Mouse (Mus musculus) lung, postnatal 0 days (tissue): Measurements from ENCODE around the gene Bmi1. TPM values are rescaled to one million over a fixed set of nuclear protein-coding genes. Genes with fewer than 3 reads are reported as not detected.
A peak's percentile ranks its signal among the peaks of the same experiment; 100 is the strongest.

Source experiments
- ATAC-seq: fragments of 200-750 bp; cut with Nextera tagmentation; 2 replicates; pipeline ENCODE4 v1.8.0; 2017; ENCODE audit warnings: moderate library complexity
- DNase-seq: peaks from one replicate; pipeline ENCODE4 v3.0.0-alpha.2; 2016; ENCODE audit warnings: low spot score
- H3K27ac ChIP-seq: fragments of 300-500 bp; sonication (generic); 2 replicates; pipeline ENCODE4 v1.5.1; 2014; ENCODE audit warnings: antibody characterized with exemption, mild to moderate bottlenecking, low read length, mixed read lengths
- H3K27me3 ChIP-seq: fragments of 300-500 bp; sonication (generic); replicated peaks from 2 replicates; pipeline ENCODE4 v1.6.1; 2014; ENCODE audit warnings: low read length, mixed read lengths; ENCODE audit not compliant: insufficient read depth
- H3K36me3 ChIP-seq: fragments of 300-500 bp; sonication (generic); 2 replicates; pipeline ENCODE4 v1.6.1; 2014; ENCODE audit warnings: low read length, mixed read lengths; ENCODE audit not compliant: insufficient read depth
- H3K4me1 ChIP-seq: fragments of 300-500 bp; sonication (generic); 2 replicates; pipeline ENCODE4 v1.6.1; 2014; ENCODE audit warnings: antibody characterized with exemption, low read depth, low read length, mixed read lengths; ENCODE audit not compliant: insufficient read depth
- H3K4me2 ChIP-seq: fragments of 300-500 bp; sonication (generic); replicated peaks from 2 replicates; pipeline ENCODE4 v1.6.1; 2014; ENCODE audit warnings: low read depth, mild to moderate bottlenecking, low read length, moderate library complexity, mixed read lengths
- H3K4me3 ChIP-seq: fragments of 300-500 bp; sonication (generic); 2 replicates; pipeline ENCODE4 v1.5.1; 2014; ENCODE audit warnings: low read depth, low read length
- H3K9ac ChIP-seq: fragments of 300-500 bp; sonication (generic); replicated peaks from 2 replicates; pipeline ENCODE4 v1.6.1; 2014; ENCODE audit warnings: low read depth, mild to moderate bottlenecking
- H3K9me3 ChIP-seq: fragments of 300-500 bp; sonication (generic); 2 replicates; pipeline ENCODE4 v1.6.1; 2016; ENCODE audit warnings: low read length, mixed read lengths
- CTCF ChIP-seq: IDR thresholded peaks from 2 replicates; pipeline ENCODE4 v1.5.1; 2016; ENCODE audit warnings: antibody characterized with exemption, mild to moderate bottlenecking
- EP300 ChIP-seq: IDR thresholded peaks from 2 replicates; pipeline ENCODE4 v1.6.1; 2016; ENCODE audit warnings: antibody characterized with exemption, mild to moderate bottlenecking, control low read depth
- WGBS: fragments of 180-500 bp; shearing (Covaris S2); extraction: QIAGEN DNeasy Blood & Tissue Kit; methylation state at CpG from one replicate; pipeline ENCODE4 v1.1.7; 2014; 5-methylcytosine and 5-hydroxymethylcytosine counted together
- polyA plus RNA-seq: library from polyadenylated mRNA; unstranded; fragments of >200 nt; fragmentation: Nextera tagmentation; extraction: Ambion mirVana; gene quantifications from 2 replicates; pipeline ENCODE4 v1.2.1, GENCODE M21; 2015

Gene Bmi1
- polyA plus RNA-seq, 1 experiment from 2014 or later, result 13.2 TPM

GRCm38 (mm10) chr2:18710356-18710755 is 33.5 kb downstream of the Bmi1 start:
- Histone ChIP-seq H3K36me3 (no peaks in the 10 kb centered on the region), H3K27ac (no peak overlapping the region), H3K4me1 (no peaks in the 10 kb centered on the region), H3K4me3 (no peak overlapping the region), H3K9me3 (no peaks in the 10 kb centered on the region), H3K4me2 (no peak overlapping the region), H3K27me3 (no peaks in the 10 kb centered on the region), H3K9ac (no peak overlapping the region)
- DNase-seq, result no peak
- no peak for ATAC-seq
- 40% methylated on average over 3 of the region's 3 CpGs for WGBS
- TF ChIP-seq EP300 (no peak), CTCF (no peak)

- Histone ChIP-seq H3K4me3 (no peak overlapping the region), H3K27me3 (no peaks in the 10 kb centered on the region), H3K4me1 (no peaks in the 10 kb centered on the region), H3K27ac (no peak overlapping the region), H3K9me3 (no peaks in the 10 kb centered on the region), H3K36me3 (no peaks in the 10 kb centered on the region), H3K9ac (no peak overlapping the region), H3K4me2 (no peak overlapping the region)
- DNase-seq, result no peak
- no peak for ATAC-seq
- TF ChIP-seq EP300, result no peak
- no peak for TF ChIP-seq CTCF
- 63% methylated on average over 2 of the region's 2 CpGs for WGBS
Measured at GRCm38 (mm10) chr2:18713071-18713470, 36.3 kb downstream of the Bmi1 start.

GRCm38 (mm10) chr2:18714337-18714736 is 37.5 kb downstream of the Bmi1 start:
- H3K27me3 ChIP-seq, result no peaks in the 10 kb centered on the region
- TF ChIP-seq CTCF, result 0 out of 2 replicates have a peak, but pooled peaks have one; percentile 15
- no peak for TF ChIP-seq EP300
- no peaks in the 10 kb centered on the region for H3K36me3 ChIP-seq
- ATAC-seq (no peak), DNase-seq (no peak)
- H3K27ac ChIP-seq, result no peak overlapping the region
- no peak overlapping the region for H3K4me2 ChIP-seq
- H3K4me3 ChIP-seq, result no peak overlapping the region
- no peak overlapping the region for H3K9ac ChIP-seq
- WGBS, result 69% methylated on average over 3 of the region's 3 CpGs
- H3K4me1 ChIP-seq, result no peaks in the 10 kb centered on the region
- no peaks in the 10 kb centered on the region for H3K9me3 ChIP-seq

GRCm38 (mm10) chr2:18718521-18718920 is 41.7 kb downstream of the Bmi1 start:
- ATAC-seq (no peak), DNase-seq (no peak)
- Histone ChIP-seq H3K27me3 (no peaks in the 10 kb centered on the region), H3K4me1 (no peaks in the 10 kb centered on the region), H3K9me3 (no peaks in the 10 kb centered on the region), H3K36me3 (no peaks in the 10 kb centered on the region), H3K9ac (no peak overlapping the region), H3K27ac (no peak overlapping the region), H3K4me2 (no peak overlapping the region), H3K4me3 (no peak overlapping the region)
- WGBS, result 79% methylated on average over 4 of the region's 4 CpGs
- TF ChIP-seq EP300 (no peak), CTCF (no peak)

- H3K36me3 ChIP-seq, result no peaks in the 10 kb centered on the region
- H3K9me3 ChIP-seq, result no peaks in the 10 kb centered on the region
- no peak overlapping the region for H3K4me3 ChIP-seq
- no peak for DNase-seq
- H3K27ac ChIP-seq, result no peak overlapping the region
- no peaks in the 10 kb centered on the region for H3K27me3 ChIP-seq
- no peak for TF ChIP-seq EP300
- no peak for TF ChIP-seq CTCF
- no peaks in the 10 kb centered on the region for H3K4me1 ChIP-seq
- no peak overlapping the region for H3K9ac ChIP-seq
- no peak overlapping the region for H3K4me2 ChIP-seq
- 66% methylated on average over 3 of the region's 3 CpGs for WGBS
- no peak for ATAC-seq
Measured at GRCm38 (mm10) chr2:18722208-18722830, 45.5 kb downstream of the Bmi1 start.

GRCm38 (mm10) chr2:18724462-18724861 is 47.6 kb downstream of the Bmi1 start:
- Histone ChIP-seq H3K4me2 (no peak overlapping the region), H3K27ac (no peak overlapping the region), H3K9ac (no peak overlapping the region), H3K4me1 (no peaks in the 10 kb centered on the region), H3K4me3 (no peak overlapping the region), H3K9me3 (no peaks in the 10 kb centered on the region), H3K27me3 (no peaks in the 10 kb centered on the region), H3K36me3 (no peaks in the 10 kb centered on the region)
- DNase-seq (no peak), ATAC-seq (no peak)
- WGBS, result 72% methylated on average over 1 of the region's 1 CpGs
- TF ChIP-seq EP300 (no peak), CTCF (no peak)

GRCm38 (mm10) chr2:18725880-18726279 is 49.1 kb downstream of the Bmi1 start:
- Histone ChIP-seq H3K27ac (no peak overlapping the region), H3K36me3 (no peaks in the 10 kb centered on the region), H3K4me3 (no peak overlapping the region), H3K4me1 (no peaks in the 10 kb centered on the region), H3K4me2 (no peak overlapping the region), H3K9me3 (no peaks in the 10 kb centered on the region), H3K9ac (no peak overlapping the region), H3K27me3 (no peaks in the 10 kb centered on the region)
- 64% methylated on average over 4 of the region's 4 CpGs for WGBS
- TF ChIP-seq CTCF (no peak), EP300 (no peak)
- ATAC-seq (no peak), DNase-seq (no peak)
